Mouse (Mus musculus) midbrain, embryonic 11.5 days (tissue): Measurements from ENCODE around the gene Ptrhd1. TPM values are rescaled to one million over a fixed set of nuclear protein-coding genes. Genes with fewer than 3 reads are reported as not detected.

Experiments used
- ATAC-seq: fragments of 200-750 bp; cut with Nextera tagmentation; 2 replicates; pipeline ENCODE4 v1.8.0; 2017; ENCODE audit warnings: moderate TSS enrichment, moderate library complexity; ENCODE audit not compliant: low FRiP score
- DNase-seq: peaks from one replicate; pipeline ENCODE4 v3.0.0; 2015; ENCODE audit warnings: low spot score; ENCODE audit errors: missing footprints
- H3K27ac ChIP-seq: fragments of 300-500 bp; sonication (generic); 2 replicates; pipeline ENCODE4 v1.5.1; 2014; ENCODE audit warnings: low read depth, low read length
- H3K27me3 ChIP-seq: fragments of 300-500 bp; sonication (generic); 2 replicates; pipeline ENCODE4 v1.6.1; 2014; ENCODE audit warnings: mild to moderate bottlenecking, low read length, moderate library complexity, mixed read lengths; ENCODE audit not compliant: control insufficient read depth, insufficient read depth
- H3K36me3 ChIP-seq: fragments of 300-500 bp; sonication (generic); 2 replicates; pipeline ENCODE4 v1.6.1; 2014; ENCODE audit warnings: mild to moderate bottlenecking, low read length, moderate library complexity, mixed read lengths; ENCODE audit not compliant: control insufficient read depth, insufficient read depth
- H3K4me1 ChIP-seq: fragments of 300-500 bp; sonication (generic); 2 replicates; pipeline ENCODE4 v1.6.1; 2014; ENCODE audit warnings: low read length; ENCODE audit not compliant: control insufficient read depth, insufficient read depth
- H3K4me2 ChIP-seq: fragments of 300-500 bp; sonication (generic); 2 replicates; pipeline ENCODE4 v1.6.1; 2014; ENCODE audit warnings: mild to moderate bottlenecking, moderate library complexity
- H3K4me3 ChIP-seq: fragments of 300-500 bp; sonication (generic); 2 replicates; pipeline ENCODE4 v1.5.1; 2014; ENCODE audit warnings: low read depth, low read length
- H3K9ac ChIP-seq: fragments of 300-500 bp; sonication (generic); 2 replicates; pipeline ENCODE4 v1.6.1; 2014; ENCODE audit warnings: low read length
- H3K9me3 ChIP-seq: fragments of 300-500 bp; sonication (generic); 2 replicates; pipeline ENCODE4 v1.6.1; 2016; ENCODE audit warnings: low read length; ENCODE audit not compliant: control insufficient read depth
- WGBS: fragments of 180-500 bp; shearing (Covaris S2); extraction: QIAGEN DNeasy Blood & Tissue Kit; methylation state at CpG from one replicate; pipeline ENCODE4 v1.1.7; 2014; 5-methylcytosine and 5-hydroxymethylcytosine counted together
- polyA plus RNA-seq: library from polyadenylated mRNA; unstranded; fragments of >200 nt; fragmentation: Nextera tagmentation; extraction: Ambion mirVana; gene quantifications from 2 replicates; pipeline ENCODE4 v1.2.1, GENCODE M21; 2014

Ptrhd1 gene
- polyA plus RNA-seq, 1 experiment from 2014 or later, result 5.8 TPM

DNA sequence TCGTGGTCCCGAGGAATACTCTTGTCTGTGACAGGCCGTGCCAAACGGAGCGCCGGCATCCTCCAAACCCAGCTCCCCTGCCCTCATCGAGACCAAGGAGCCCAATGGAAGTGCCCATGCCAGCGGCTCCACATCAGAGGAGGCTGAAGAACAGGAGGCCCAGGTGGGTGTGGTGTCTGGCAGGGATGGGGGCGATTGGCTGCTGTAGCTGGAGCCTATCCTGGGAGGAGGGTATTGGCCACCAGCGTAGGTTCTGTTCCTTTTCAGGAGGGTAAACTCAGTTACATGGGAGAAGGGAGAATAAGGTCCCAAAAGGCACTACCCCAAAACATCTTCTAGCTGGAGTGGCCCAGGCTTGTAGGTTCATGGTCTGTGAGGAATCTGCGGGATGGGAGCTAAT, 34.6 kb upstream of the Ptrhd1 start:
- Histone ChIP-seq H3K9ac (no peak overlapping the region), H3K4me3 (no peak overlapping the region), H3K4me1 (peaks cover 2% of the 10 kb centered on the region; the same call in 1 of the 2 replicates), H3K27me3 (no peaks in the 10 kb centered on the region), H3K36me3 (no peaks in the 10 kb centered on the region), H3K27ac (no peak overlapping the region), H3K4me2 (no peak overlapping the region), H3K9me3 (no peaks in the 10 kb centered on the region)
- ATAC-seq (no peak), DNase-seq (no peak)
- 93% methylated on average over 11 of the region's 11 CpGs for WGBS

DNA sequence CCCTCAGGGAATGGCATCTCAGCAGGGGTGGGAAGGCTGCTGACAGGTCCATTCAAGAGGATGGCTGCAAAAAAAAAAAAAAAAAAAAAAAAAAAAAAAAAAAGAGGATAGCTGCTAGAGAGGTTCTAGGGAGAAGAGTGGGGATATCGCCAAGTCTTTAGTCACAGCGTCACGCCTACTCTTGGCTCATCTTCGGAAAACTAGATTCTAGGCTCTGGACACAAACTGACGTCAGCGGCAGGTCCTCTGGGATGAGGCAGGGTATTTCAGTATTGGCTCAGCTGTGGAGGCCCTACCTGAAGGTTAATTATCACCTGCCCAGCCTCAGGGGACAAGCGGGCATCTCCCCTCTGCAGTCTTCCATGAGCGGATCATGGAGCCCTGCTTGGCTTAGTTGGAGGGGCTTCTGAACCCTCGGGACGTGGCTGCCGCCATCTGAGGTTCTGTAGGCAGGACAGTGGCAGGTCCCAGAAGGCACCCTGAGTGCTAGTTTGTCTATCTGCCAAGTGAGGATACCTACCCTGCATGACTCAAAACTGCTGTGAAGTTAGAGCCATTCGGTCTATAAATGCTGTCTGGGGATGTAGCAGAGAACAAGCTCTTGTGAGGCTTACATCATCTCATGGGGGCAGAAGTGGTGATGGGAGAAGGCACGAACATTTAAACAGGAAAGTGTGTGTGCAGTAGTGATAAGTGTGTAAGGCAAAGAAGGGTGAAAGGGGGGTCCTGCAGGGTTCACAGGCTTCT, 32.2 kb upstream of the Ptrhd1 start:
- Histone ChIP-seq H3K9ac (no peak overlapping the region), H3K9me3 (no peaks in the 10 kb centered on the region), H3K36me3 (no peaks in the 10 kb centered on the region), H3K27me3 (no peaks in the 10 kb centered on the region), H3K4me2 (no peak overlapping the region), H3K27ac (no peak overlapping the region), H3K4me1 (peaks cover 2% of the 10 kb centered on the region; the same call in 1 of the 2 replicates), H3K4me3 (no peak overlapping the region)
- 92% methylated on average over 13 of the region's 13 CpGs for WGBS
- DNase-seq, result peak; percentile 62
- ATAC-seq, result no peak

DNA sequence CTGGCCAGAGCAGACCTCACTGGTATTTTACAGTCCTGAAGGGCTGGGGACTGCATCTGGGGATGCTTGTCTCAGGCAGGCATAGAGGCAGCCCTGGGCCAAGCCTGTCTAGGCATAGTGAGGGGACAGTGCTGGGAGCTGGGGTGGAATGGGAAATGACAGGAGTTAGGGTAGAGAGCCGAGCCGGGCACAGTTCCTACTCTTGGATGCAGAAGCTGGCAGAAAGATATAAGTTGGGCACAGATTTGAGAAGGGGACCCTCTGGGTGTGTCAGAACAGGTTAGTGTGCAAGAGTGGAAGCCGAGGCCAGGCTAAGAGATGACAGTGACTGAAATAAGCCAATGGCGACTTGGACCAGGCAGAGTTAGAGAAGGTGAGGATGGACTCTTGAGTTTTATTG, 31.6 kb upstream of the Ptrhd1 start:
- ATAC-seq (no peak), DNase-seq (no peak)
- H3K4me2 ChIP-seq, result no peak overlapping the region
- peaks cover 2% of the 10 kb centered on the region; the same call in 1 of the 2 replicates for H3K4me1 ChIP-seq
- H3K4me3 ChIP-seq, result no peak overlapping the region
- 86% methylated on average over 4 of the region's 4 CpGs for WGBS
- H3K9ac ChIP-seq, result no peak overlapping the region
- no peak overlapping the region for H3K27ac ChIP-seq
- no peaks in the 10 kb centered on the region for H3K9me3 ChIP-seq
- no peaks in the 10 kb centered on the region for H3K27me3 ChIP-seq
- no peaks in the 10 kb centered on the region for H3K36me3 ChIP-seq

DNA sequence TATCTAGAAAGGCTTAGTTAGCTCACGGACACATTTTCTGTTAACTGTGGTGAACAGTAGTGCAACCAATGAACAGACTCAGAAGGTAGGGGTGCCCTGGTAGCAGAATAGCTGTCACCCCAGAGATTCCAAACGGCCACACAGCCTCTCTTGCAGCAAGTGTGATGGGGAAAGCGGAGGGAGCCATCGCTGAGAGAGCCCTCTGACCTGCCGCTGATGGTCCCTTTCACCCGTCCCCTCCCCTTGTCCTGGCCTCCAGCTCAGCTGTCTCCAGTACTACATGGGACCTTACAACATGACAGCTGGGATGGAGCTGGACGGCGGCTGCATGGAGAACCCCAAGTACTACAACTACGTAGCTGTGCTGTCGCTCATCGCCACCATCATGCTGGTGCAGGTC, 27.7 kb upstream of the Ptrhd1 start:
- 96% methylated on average over 11 of the region's 11 CpGs for WGBS
- no peak overlapping the region for H3K4me2 ChIP-seq
- H3K4me3 ChIP-seq, result no peak overlapping the region
- no peak overlapping the region for H3K27ac ChIP-seq
- no peak for DNase-seq
- no peaks in the 10 kb centered on the region for H3K27me3 ChIP-seq
- H3K9me3 ChIP-seq, result no peaks in the 10 kb centered on the region
- no peak overlapping the region for H3K9ac ChIP-seq
- H3K36me3 ChIP-seq, result no peaks in the 10 kb centered on the region
- ATAC-seq, result no peak
- H3K4me1 ChIP-seq, result peaks cover under 1% of the 10 kb centered on the region; the same call in 1 of the 2 replicates

DNA sequence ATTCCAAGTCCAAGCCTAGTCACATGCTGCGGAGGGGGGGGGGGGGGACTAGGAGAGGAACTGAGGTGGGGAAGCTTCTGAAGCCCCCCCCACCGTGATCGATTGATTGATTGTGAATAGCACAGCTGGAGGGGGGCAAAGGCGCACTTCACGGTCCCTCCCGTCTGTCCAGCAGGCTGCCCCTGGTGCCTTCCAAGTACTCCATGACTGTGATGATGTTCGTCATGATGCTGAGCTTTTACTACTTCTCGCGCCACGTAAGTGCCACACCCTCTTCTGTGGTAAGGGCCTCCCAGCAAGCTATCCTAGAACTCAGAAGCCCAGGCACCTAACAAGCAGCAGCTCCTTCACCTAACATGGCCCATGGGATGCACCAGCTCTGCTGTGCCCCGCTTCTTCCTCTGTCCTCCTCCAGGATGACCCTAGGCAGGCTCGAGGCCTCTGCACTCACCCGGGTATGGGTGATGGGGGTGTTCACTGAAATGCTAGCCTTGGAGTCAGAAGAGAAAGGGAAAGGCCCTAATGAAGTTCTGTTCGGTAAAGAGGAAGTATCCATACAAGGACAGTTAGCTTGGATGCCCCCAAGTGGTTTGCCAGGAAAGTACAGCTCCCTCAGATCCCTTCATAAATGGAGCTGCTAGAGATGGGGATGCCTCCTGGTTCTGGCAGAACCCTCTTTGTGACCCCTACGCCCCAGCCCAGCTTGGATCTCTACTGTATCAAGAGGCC, 25.3 kb upstream of the Ptrhd1 start:
- H3K27ac ChIP-seq, result no peak overlapping the region
- no peaks in the 10 kb centered on the region for H3K27me3 ChIP-seq
- no peak overlapping the region for H3K4me3 ChIP-seq
- H3K9me3 ChIP-seq, result no peaks in the 10 kb centered on the region
- H3K4me1 ChIP-seq, result no peaks in the 10 kb centered on the region
- DNase-seq, result peak; percentile 90
- no peak overlapping the region for H3K4me2 ChIP-seq
- 81% methylated on average over 15 of the region's 15 CpGs for WGBS
- peak; percentile 38 for ATAC-seq
- no peak overlapping the region for H3K9ac ChIP-seq
- 0 out of 2 replicates have a peak, but pooled peaks cover 4% of the 10 kb centered on the region for H3K36me3 ChIP-seq

DNA sequence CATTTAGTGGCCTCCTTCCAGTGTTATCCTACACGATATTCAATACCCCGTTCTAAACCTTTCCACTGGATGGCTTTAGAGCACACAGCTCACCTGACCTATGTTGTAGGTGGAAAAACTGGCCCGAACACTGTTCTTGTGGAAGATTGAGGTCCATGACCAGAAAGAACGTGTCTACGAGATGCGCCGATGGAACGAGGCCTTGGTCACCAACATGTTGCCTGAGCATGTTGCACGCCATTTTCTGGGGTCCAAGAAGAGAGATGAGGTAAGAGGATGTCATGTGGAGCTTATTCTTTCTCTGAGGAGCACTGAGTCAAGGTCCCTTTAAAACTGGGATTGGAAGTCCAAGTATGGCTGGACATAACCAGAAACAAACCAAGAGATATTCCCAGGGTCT, 24.6 kb upstream of the Ptrhd1 start:
- Histone ChIP-seq H3K4me1 (no peaks in the 10 kb centered on the region), H3K36me3 (0 out of 2 replicates have a peak, but pooled peaks cover 4% of the 10 kb centered on the region), H3K27me3 (no peaks in the 10 kb centered on the region), H3K4me2 (no peak overlapping the region), H3K9me3 (no peaks in the 10 kb centered on the region), H3K27ac (no peak overlapping the region), H3K4me3 (no peak overlapping the region), H3K9ac (no peak overlapping the region)
- DNase-seq (peak; percentile 67), ATAC-seq (no peak)
- WGBS, result 93% methylated on average over 9 of the region's 9 CpGs

DNA sequence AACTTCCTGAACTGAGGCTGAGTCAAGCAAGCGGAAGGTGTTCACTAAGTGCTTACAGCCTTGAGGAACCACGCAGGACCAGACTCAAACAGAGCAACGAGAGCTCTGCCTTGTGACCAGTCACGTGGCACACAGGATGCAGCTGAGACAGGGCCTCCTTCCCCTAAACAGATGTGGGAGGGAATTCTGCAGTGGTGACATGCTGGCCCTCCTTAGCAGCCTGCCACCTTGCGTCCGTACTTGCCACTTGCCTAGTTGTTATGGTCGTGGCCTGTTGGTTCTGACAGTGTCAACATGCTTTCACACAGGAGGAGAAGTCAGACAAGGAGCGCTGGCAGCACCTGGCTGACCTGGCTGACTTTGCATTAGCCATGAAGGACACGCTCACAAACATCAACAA, 22.7 kb upstream of the Ptrhd1 start:
- DNase-seq, result peak; percentile 57
- H3K36me3 ChIP-seq, result 0 out of 2 replicates have a peak, but pooled peaks cover 4% of the 10 kb centered on the region

DNA sequence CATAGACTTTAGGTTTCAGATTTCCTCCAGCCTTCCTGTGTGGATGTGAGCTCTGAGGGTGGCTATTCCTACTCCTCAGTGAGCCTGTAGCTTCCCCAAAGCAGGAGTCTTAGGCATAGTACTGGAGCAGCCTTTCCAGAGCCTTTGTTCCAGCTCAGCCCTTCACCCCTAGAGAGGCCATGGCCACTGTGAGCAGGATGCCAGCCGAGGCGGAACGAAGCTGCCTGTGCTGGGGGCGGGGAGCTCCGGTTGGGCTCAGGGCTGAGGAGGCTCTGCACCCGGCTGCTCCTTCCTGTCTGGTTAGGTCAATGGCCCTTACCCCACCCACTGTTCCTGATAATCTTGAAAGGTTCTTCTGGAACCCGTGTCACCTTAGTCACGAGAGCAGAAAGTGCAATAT, 20.9 kb upstream of the Ptrhd1 start:
- Histone ChIP-seq H3K36me3 (0 out of 2 replicates have a peak, but pooled peaks cover 4% of the 10 kb centered on the region), H3K27me3 (no peaks in the 10 kb centered on the region), H3K9me3 (no peaks in the 10 kb centered on the region), H3K4me1 (no peaks in the 10 kb centered on the region), H3K27ac (no peak overlapping the region), H3K4me2 (no peak overlapping the region), H3K9ac (no peak overlapping the region), H3K4me3 (no peak overlapping the region)
- DNase-seq (no peak), ATAC-seq (no peak)
- WGBS, result 63% methylated on average over 8 of the region's 8 CpGs

More for the DNA sequence above, 22.7 kb upstream of the Ptrhd1 start:
- no peaks in the 10 kb centered on the region for H3K4me1 ChIP-seq
- H3K9ac ChIP-seq, result no peak overlapping the region
- H3K27me3 ChIP-seq, result no peaks in the 10 kb centered on the region
- H3K4me2 ChIP-seq, result no peak overlapping the region
- no peak overlapping the region for H3K4me3 ChIP-seq
- H3K9me3 ChIP-seq, result no peaks in the 10 kb centered on the region
- H3K27ac ChIP-seq, result no peak overlapping the region
- WGBS, result 90% methylated on average over 9 of the region's 9 CpGs
- ATAC-seq, result no peak

DNA sequence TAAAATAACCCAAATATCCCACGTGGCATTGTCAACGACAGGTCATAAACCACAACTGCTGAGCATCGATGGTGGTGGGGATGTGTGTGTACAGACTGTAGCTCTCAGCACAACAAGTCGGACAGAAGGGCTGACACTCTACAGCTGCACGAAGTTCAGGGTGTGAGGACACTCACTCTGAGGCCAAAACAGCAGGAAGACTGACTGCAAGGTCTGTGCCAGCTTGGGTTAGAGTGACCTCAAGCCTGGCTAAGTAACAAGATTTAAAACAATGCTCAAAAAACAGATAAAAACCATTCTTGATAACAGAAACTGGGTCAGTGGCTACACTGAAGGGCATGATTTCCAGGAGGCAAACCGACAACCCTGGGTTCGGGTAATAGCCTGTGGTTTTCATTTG, 3.7 kb upstream of the Ptrhd1 start:
- Histone ChIP-seq H3K9me3 (no peaks in the 10 kb centered on the region), H3K27ac (no peak overlapping the region), H3K4me2 (no peak overlapping the region), H3K27me3 (no peaks in the 10 kb centered on the region), H3K9ac (no peak overlapping the region), H3K4me3 (no peak overlapping the region), H3K36me3 (peaks cover 3% of the 10 kb centered on the region; the same call in 1 of the 2 replicates), H3K4me1 (peaks cover 12% of the 10 kb centered on the region; the same call in 1 of the 2 replicates)
- DNase-seq (no peak), ATAC-seq (no peak)
- 94% methylated on average over 7 of the region's 7 CpGs for whole genome bisulfite sequencing
